Mouse (Mus musculus) stomach, postnatal 0 days (tissue): ENCODE results near the gene Ctps2.

Source experiments
- CTCF ChIP-seq: IDR thresholded peaks from 2 replicates; pipeline ENCODE4 v1.5.1; 2016; ENCODE audit warnings: antibody characterized with exemption, low read depth, mild to moderate bottlenecking, moderate library complexity
- EP300 ChIP-seq: optimal IDR thresholded peaks from 2 replicates; pipeline ENCODE3; 2016; ENCODE audit warnings: antibody characterized with exemption

DNA sequence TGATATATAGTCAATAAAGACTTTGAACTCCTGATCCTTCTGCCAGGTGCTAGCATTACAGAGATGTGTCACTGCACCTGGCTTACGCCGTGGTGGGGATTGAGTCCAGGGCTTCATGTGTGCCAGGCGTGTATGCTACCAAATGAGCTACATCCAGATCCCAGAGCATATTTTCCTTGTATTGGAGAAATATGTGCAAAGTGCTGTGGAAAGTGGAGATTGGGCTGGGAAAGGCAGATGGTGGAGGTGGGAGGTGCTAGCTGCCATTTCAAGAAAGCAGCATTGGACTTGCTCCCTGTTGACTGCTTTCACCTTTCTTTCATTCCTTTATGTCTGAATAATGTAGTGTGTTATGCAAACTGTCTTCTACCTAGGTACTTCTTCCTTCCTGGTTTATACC is 12.6 kb downstream of the Ctps2 start:
- no peak for TF ChIP-seq CTCF
- TF ChIP-seq EP300 = no peak
